Mouse (Mus musculus): ENCODE results near the gene Stk25.

- no peak for TF ChIP-seq POLR2A (IDR thresholded peaks at IDR 0.05; ENCODE audit: insufficient read depth, low read depth, low read length)
- TF ChIP-seq CTCF (IDR thresholded peaks at IDR 0.05) = peak; percentile 20
- 0 out of 2 replicates have a peak, but pooled peaks have one; percentile 38 for TF ChIP-seq EP300 (IDR thresholded peaks at IDR 0.05; ENCODE audit: insufficient read depth, low read depth, low read length)
These were observed 29.7 kb upstream of the Stk25 start for GRCm38 (mm10) chr1:93688154-93688553.
